Mouse (Mus musculus) right cerebral cortex, postnatal 25 days (tissue): ENCODE data around the gene Nubp1.

Experiments used
- DNase-seq: peaks from one replicate; pipeline ENCODE4 v3.0.0; 2022

Gene Nubp1

GRCm38 (mm10) chr16:10417723-10418259, 6.0 kb downstream of the Nubp1 start:
- DNase-seq: no peak

- DNase-seq: no peak
Observed at GRCm38 (mm10) chr16:10420447-10421054, 8.8 kb downstream of the Nubp1 start.

- DNase-seq: no peak
Observed at GRCm38 (mm10) chr16:10431911-10432310, 20.2 kb downstream of the Nubp1 start.

- DNase-seq: no peak
Observed at GRCm38 (mm10) chr16:10432387-10432786, 20.6 kb downstream of the Nubp1 start.

- no peak for DNase-seq
Observed at GRCm38 (mm10) chr16:10433344-10433743, 21.6 kb downstream of the Nubp1 start.

GRCm38 (mm10) chr16:10436166-10436565, 24.4 kb downstream of the Nubp1 start:
- no peak for DNase-seq

GRCm38 (mm10) chr16:10438055-10438454, 26.3 kb downstream of the Nubp1 start:
- DNase-seq: no peak

- DNase-seq: no peak
Observed at GRCm38 (mm10) chr16:10441328-10441727, 29.6 kb downstream of the Nubp1 start.

GRCm38 (mm10) chr16:10441761-10442160, 30.0 kb downstream of the Nubp1 start:
- no peak for DNase-seq

GRCm38 (mm10) chr16:10443723-10444122, 32.0 kb downstream of the Nubp1 start:
- DNase-seq: no peak

GRCm38 (mm10) chr16:10446573-10447263, 35.0 kb downstream of the Nubp1 start:
- no peak for DNase-seq

GRCm38 (mm10) chr16:10447264-10447594, 35.5 kb downstream of the Nubp1 start, which contains the start of gene Tvp23a:
Gene Tvp23a (minus strand): TSS chr16:10447362.
- DNase-seq: peak; percentile 87

- no peak for DNase-seq
Observed at GRCm38 (mm10) chr16:10447781-10448180, 36.0 kb downstream of the Nubp1 start.

GRCm38 (mm10) chr16:10448931-10449330, 37.2 kb downstream of the Nubp1 start:
- DNase-seq: no peak

- DNase-seq: no peak
Observed at GRCm38 (mm10) chr16:10451906-10452305, 40.2 kb downstream of the Nubp1 start.

- peak; percentile 66 for DNase-seq
Observed at GRCm38 (mm10) chr16:10452445-10452896, 40.7 kb downstream of the Nubp1 start.

GRCm38 (mm10) chr16:10453872-10454582, 42.3 kb downstream of the Nubp1 start:
- DNase-seq: no peak

GRCm38 (mm10) chr16:10454583-10454974, 42.8 kb downstream of the Nubp1 start:
- DNase-seq: no peak

- no peak for DNase-seq
Observed at GRCm38 (mm10) chr16:10460188-10460587, 48.4 kb downstream of the Nubp1 start.

GRCm38 (mm10) chr16:10461178-10461577, 49.4 kb downstream of the Nubp1 start:
- DNase-seq: no peak

- no peak for DNase-seq
Observed at GRCm38 (mm10) chr16:10465011-10465681, 53.4 kb downstream of the Nubp1 start.

GRCm38 (mm10) chr16:10467391-10468107, 55.8 kb downstream of the Nubp1 start:
- DNase-seq: no peak
